ENCODE assay signal across 14 mouse cellular contexts in genomic region chr19:54836451-54836850, GRCm38 (mm10).
"Had no signal": no experiment of that assay in that cellular context is flagged by ENCODE, and none has a peak within 500 bp of the region (broad histone marks: within the 10 kb centered on the region; RNA-seq: fewer than 3 reads in every experiment).

No protein-coding gene starts in this region.

- DNase-seq: gastrocnemius, postnatal 14 days; gastrocnemius, postnatal 36 days; heart, adult 11 months; heart, adult 2 months; heart, postnatal 14 days; heart, postnatal 36 days; kidney, adult 11 months; kidney, adult 2 months; kidney, adult 9 months; kidney, postnatal 14 days; kidney, postnatal 36 days; liver; liver, embryonic 13.5 days; liver, postnatal 0 days had no signal
